Comparison of ENCODE assay signal across 10 mouse cellular contexts in the genomic region with DNA sequence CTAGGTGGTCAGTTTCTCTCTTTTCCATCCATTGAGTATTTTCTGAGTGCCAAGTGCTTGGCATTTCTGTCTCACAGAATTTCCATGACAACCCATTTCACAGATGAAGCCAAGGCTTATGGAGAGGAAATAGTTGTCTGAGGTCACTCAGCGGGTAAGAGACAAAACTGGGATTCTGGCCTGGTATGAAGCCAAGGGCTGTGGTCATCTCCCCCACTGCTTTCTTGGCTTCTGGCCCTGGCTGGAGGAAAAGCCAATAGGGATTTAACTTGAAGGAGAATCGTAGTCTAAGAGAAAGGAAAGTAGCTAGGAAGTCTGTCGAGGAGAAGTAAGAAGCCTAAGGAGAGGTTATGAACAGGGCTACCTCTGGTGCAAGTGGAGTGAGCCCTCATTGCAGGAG.
DNase-seq lines count a peak whose midpoint lies in the region; ATAC-seq lines count a peak whose summit lies in the region.
"Had no signal": no experiment of that assay in that cellular context is flagged by ENCODE, and none has a peak within 500 bp of the region (broad histone marks: within the 10 kb centered on the region; RNA-seq: fewer than 3 reads in every experiment).

No protein-coding gene starts in this region.

- H3K27ac ChIP-seq in hindbrain, embryonic 13.5 days, result peak overlapping the region; percentile 55
- no peak overlapping the region for H3K27ac ChIP-seq in hindbrain, embryonic 10.5 days
- peak overlapping the region; percentile 65; the same call in 1 of the 2 replicates for H3K27ac ChIP-seq in kidney, embryonic 14.5 days (ENCODE audit: low read depth, low read length)
- H3K27ac ChIP-seq: embryonic facial prominence, embryonic 12.5 days; midbrain, embryonic 12.5 days had no signal

- H3K27me3 ChIP-seq in hindbrain, embryonic 13.5 days, result no peaks in the 10 kb centered on the region
- H3K27me3 ChIP-seq in hindbrain, embryonic 10.5 days (ENCODE audit: insufficient read depth, poor library complexity, severe bottlenecking), result no peaks in the 10 kb centered on the region
- H3K27me3 ChIP-seq in kidney, embryonic 14.5 days (ENCODE audit: control insufficient read depth, insufficient read depth, low read length), result no peaks in the 10 kb centered on the region
- H3K27me3 ChIP-seq: embryonic facial prominence, embryonic 12.5 days; midbrain, embryonic 12.5 days had no signal

- H3K4me2 ChIP-seq in hindbrain, embryonic 13.5 days, result no peak overlapping the region
- H3K4me2 ChIP-seq in kidney, embryonic 14.5 days (replicated peaks; ENCODE audit: low read depth, low read length), result no peak overlapping the region
- H3K4me2 ChIP-seq: embryonic facial prominence, embryonic 12.5 days; midbrain, embryonic 12.5 days had no signal

- no peak overlapping the region; the same call in 1 of the 2 replicates for H3K9ac ChIP-seq in hindbrain, embryonic 13.5 days
- no peak overlapping the region for H3K9ac ChIP-seq in kidney, embryonic 14.5 days (ENCODE audit: low read depth, low read length)
- H3K9ac ChIP-seq: embryonic facial prominence, embryonic 12.5 days; midbrain, embryonic 12.5 days had no signal

- H3K4me3 ChIP-seq in hindbrain, embryonic 13.5 days, result no peak overlapping the region
- H3K4me3 ChIP-seq in hindbrain, embryonic 10.5 days, result no peak overlapping the region
- H3K4me3 ChIP-seq in kidney, embryonic 14.5 days (ENCODE audit: low read length), result no peak overlapping the region
- H3K4me3 ChIP-seq: embryonic facial prominence, embryonic 12.5 days; midbrain, embryonic 12.5 days had no signal

- ATAC-seq in hindbrain, embryonic 13.5 days (ENCODE audit: low FRiP score), result no peak
- ATAC-seq in kidney, embryonic 14.5 days (ENCODE audit: low FRiP score, low TSS enrichment), result no peak

- 72% methylated on average over 3 of the region's 3 CpGs for WGBS in hindbrain, embryonic 13.5 days
- WGBS in hindbrain, embryonic 10.5 days, result 89% methylated on average over 3 of the region's 3 CpGs
- WGBS in kidney, embryonic 14.5 days, result 63% methylated on average over 3 of the region's 3 CpGs

- peaks cover 21% of the 10 kb centered on the region for H3K4me1 ChIP-seq in hindbrain, embryonic 13.5 days (replicated peaks)
- H3K4me1 ChIP-seq in hindbrain, embryonic 10.5 days (replicated peaks), result peaks cover 7% of the 10 kb centered on the region; the same call in 1 of the 2 replicates
- peaks cover 24% of the 10 kb centered on the region for H3K4me1 ChIP-seq in kidney, embryonic 14.5 days (ENCODE audit: control insufficient read depth, insufficient read depth, low read length)
- H3K4me1 ChIP-seq: midbrain, embryonic 12.5 days had no signal

- no peaks in the 10 kb centered on the region for H3K36me3 ChIP-seq in hindbrain, embryonic 13.5 days
- no peaks in the 10 kb centered on the region for H3K36me3 ChIP-seq in hindbrain, embryonic 10.5 days
- H3K36me3 ChIP-seq in kidney, embryonic 14.5 days (ENCODE audit: control insufficient read depth, insufficient read depth, low read length), result no peaks in the 10 kb centered on the region
- H3K36me3 ChIP-seq: embryonic facial prominence, embryonic 12.5 days; midbrain, embryonic 12.5 days had no signal

- H3K9me3 ChIP-seq in hindbrain, embryonic 13.5 days, result no peaks in the 10 kb centered on the region
- H3K9me3 ChIP-seq in hindbrain, embryonic 10.5 days, result no peaks in the 10 kb centered on the region
- H3K9me3 ChIP-seq in kidney, embryonic 14.5 days (ENCODE audit: control insufficient read depth, low read length), result no peaks in the 10 kb centered on the region
- H3K9me3 ChIP-seq: embryonic facial prominence, embryonic 12.5 days; midbrain, embryonic 12.5 days had no signal

- no peak for DNase-seq in hindbrain, embryonic 10.5 days (ENCODE audit: low spot score)
- peak; percentile 36 to 57 for DNase-seq in adrenal gland, postnatal 36 days
- DNase-seq in heart, adult 11 months, result peak; percentile 97
- DNase-seq in skeletal muscle tissue, adult 2 months (ENCODE audit: low read depth, low spot score), result peak; percentile 62
- DNase-seq in frontal cortex, adult 2 months (ENCODE audit: extremely low spot score in 1 of 2, low spot score in 1 of 2), result no peak
- DNase-seq in layer of hippocampus, adult 9-11 months, result no peak

Comparison
In these comparisons a context has a peak if more than half of its experiments do, and no peak if none do; other contexts are left out.
1. DNase-seq: peak in adrenal gland, postnatal 36 days (2 of 2), heart, adult 11 months (single experiment) and skeletal muscle tissue, adult 2 months (single experiment); none in hindbrain, embryonic 10.5 days (single experiment), frontal cortex, adult 2 months (0 of 2) and layer of hippocampus, adult 9-11 months (single experiment).